Mouse (Mus musculus) spleen, adult 2 months (tissue): ENCODE results near the gene Wdr20. TPM values are rescaled to one million over a fixed set of nuclear protein-coding genes. Genes with fewer than 3 reads are reported as not detected.
A peak's percentile ranks its signal among the peaks of the same experiment; 100 is the strongest.

Experiments used
- DNase-seq, 2 experiments: peaks; one replicate each; pipeline versions ENCODE4 v3.0.0 to v3.0.0-alpha.2; 2012 to 2021; ENCODE audit warnings: low spot score in 2 of 2, low read depth in 1 of 2
- H3K27ac ChIP-seq: fragments of 200-500 bp; 2 replicates; pipeline ENCODE4 v1.5.1; 2012; ENCODE audit warnings: low read length, inconsistent platforms; ENCODE audit not compliant: insufficient read depth
- H3K27me3 ChIP-seq: fragments of 200-500 bp; 2 replicates; pipeline ENCODE4 v1.6.1; 2012; ENCODE audit warnings: mild to moderate bottlenecking, moderate library complexity, low read length, inconsistent platforms; ENCODE audit not compliant: control insufficient read depth, insufficient read depth
- H3K36me3 ChIP-seq: fragments of 200-500 bp; 2 replicates; pipeline ENCODE4 v1.6.1; 2012; ENCODE audit warnings: mild to moderate bottlenecking, low read length, inconsistent platforms; ENCODE audit not compliant: control insufficient read depth, insufficient read depth
- H3K4me1 ChIP-seq: fragments of 200-500 bp; 2 replicates; pipeline ENCODE4 v1.6.1; 2011; ENCODE audit warnings: inconsistent platforms; ENCODE audit not compliant: control insufficient read depth, insufficient read depth, insufficient read length
- H3K4me3 ChIP-seq: fragments of 200-500 bp; 2 replicates; pipeline ENCODE4 v1.5.1; 2011; ENCODE audit warnings: mild to moderate bottlenecking, inconsistent platforms; ENCODE audit not compliant: insufficient read depth, insufficient read length; ENCODE audit errors: extremely low read depth
- CTCF ChIP-seq: fragments of 200-500 bp; IDR thresholded peaks from 2 replicates; pipeline ENCODE4 v1.5.1; 2011; ENCODE audit warnings: mild to moderate bottlenecking, inconsistent platforms; ENCODE audit not compliant: insufficient read depth, insufficient read length, insufficient replicate concordance; ENCODE audit errors: extremely low read depth
- POLR2A ChIP-seq: fragments of 200-500 bp; IDR thresholded peaks from 2 replicates; pipeline ENCODE4 v1.6.1; 2011; ENCODE audit warnings: low read depth, low read length, inconsistent platforms
- WGBS: fragments of 180-500 bp; shearing (Covaris S2); methylation state at CpG from one replicate; pipeline ENCODE4 v1.1.7; 2018; 5-methylcytosine and 5-hydroxymethylcytosine counted together
- polyA plus RNA-seq: library from polyadenylated mRNA; depleted of rRNA; stranded (reverse); fragments of >200 nt; gene quantifications from 2 replicates; pipeline ENCODE4 v1.2.3, GENCODE M21; 2012; rRNA removed

Gene Wdr20
- polyA plus RNA-seq, 1 experiment, result 11.4 TPM

- under 1% methylated on average over 89 of the region's 89 CpGs for WGBS
- Histone ChIP-seq H3K27me3 (0 out of 2 replicates have a peak, but pooled peaks cover 3% of the 10 kb centered on the region), H3K36me3 (no peaks in the 10 kb centered on the region), H3K4me1 (peaks cover 14% of the 10 kb centered on the region; the same call in 1 of the 2 replicates), H3K27ac (peak within 1 kb of the TSS; percentile 69), H3K4me3 (peak within 1 kb of the TSS; percentile 85)
- DNase-seq, result peak in 1 of 2 experiments; percentile 65
- TF ChIP-seq POLR2A (no peak; the same call in 1 of the 2 replicates), CTCF (no peak)
Observed at GRCm38 (mm10) chr12:110850010-110850928, 112.5 kb downstream of the Wdr20 start, which contains the start of gene Zfp839. Gene Zfp839, plus strand, starts transcription at chr12:110850253.

GRCm38 (mm10) chr12:110850929-110851256 lies 113.1 kb downstream of the Wdr20 start:
- Histone ChIP-seq H3K36me3 (peaks cover 1% of the 10 kb centered on the region; the same call in 1 of the 2 replicates), H3K27me3 (0 out of 2 replicates have a peak, but pooled peaks cover 2% of the 10 kb centered on the region), H3K27ac (peak overlapping the region; percentile 69), H3K4me3 (peak overlapping the region; percentile 85), H3K4me1 (peaks cover 20% of the 10 kb centered on the region; the same call in 1 of the 2 replicates)
- TF ChIP-seq POLR2A (no peak), CTCF (no peak)
- WGBS, result 11% methylated on average over 9 of the region's 9 CpGs
- no peak for DNase-seq

GRCm38 (mm10) chr12:110851414-110851813 lies 113.7 kb downstream of the Wdr20 start:
- peak in 1 of 2 experiments; percentile 15 for DNase-seq
- TF ChIP-seq POLR2A (no peak), CTCF (no peak)
- Histone ChIP-seq H3K4me1 (peaks cover 21% of the 10 kb centered on the region; the same call in 1 of the 2 replicates), H3K36me3 (peaks cover 1% of the 10 kb centered on the region; the same call in 1 of the 2 replicates), H3K4me3 (peak overlapping the region; percentile 85; the same call in 1 of the 2 replicates), H3K27ac (peak overlapping the region; percentile 17; the same call in 1 of the 2 replicates), H3K27me3 (no peaks in the 10 kb centered on the region)
- WGBS, result 16% methylated on average over 12 of the region's 12 CpGs

DNA sequence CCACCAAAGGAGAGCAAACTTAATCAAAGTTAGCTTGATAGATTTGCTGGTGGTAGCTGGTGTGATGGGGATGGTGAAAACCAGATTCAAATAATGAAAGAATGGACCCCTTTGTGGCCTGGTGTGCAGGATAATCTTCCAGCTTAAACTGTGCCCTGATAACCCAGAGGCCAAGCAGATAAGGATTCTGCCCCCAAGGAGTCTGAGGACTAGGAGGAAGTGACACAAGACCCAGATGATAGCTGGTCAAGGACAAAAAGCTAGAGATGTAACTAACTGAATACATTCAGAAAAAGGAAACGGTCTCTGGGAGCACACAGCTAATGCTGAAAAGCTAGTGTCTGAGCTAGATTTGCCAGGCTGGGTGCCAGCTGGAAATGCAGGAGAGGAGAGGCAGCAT lies 114.2 kb downstream of the Wdr20 start:
- WGBS, result 62% methylated on average over 1 of the region's 1 CpGs
- Histone ChIP-seq H3K27ac (no peak overlapping the region), H3K27me3 (no peaks in the 10 kb centered on the region), H3K4me3 (no peak overlapping the region), H3K4me1 (peaks cover 21% of the 10 kb centered on the region; the same call in 1 of the 2 replicates), H3K36me3 (peaks cover 1% of the 10 kb centered on the region; the same call in 1 of the 2 replicates)
- no peak for TF ChIP-seq CTCF
- TF ChIP-seq POLR2A, result no peak
- DNase-seq, result no peak

Other genes starting within 250 kb of the Wdr20 start
- gene Dync1h1, start 136.5 kb upstream of the Wdr20 start, polyA plus RNA-seq, result 224 and 235 TPM in 2 replicates
- not detected in 2 replicates for gene 1700001K19Rik, start 55.3 kb upstream of the Wdr20 start, polyA plus RNA-seq
- 38.9 and 40.7 TPM in 2 replicates for gene Hsp90aa1, start 35.2 kb upstream of the Wdr20 start, polyA plus RNA-seq
- 0.32 and 0.35 TPM in 2 replicates for gene Mok, start 103.0 kb downstream of the Wdr20 start, polyA plus RNA-seq
- 5.3 and 5.7 TPM in 2 replicates for gene Zfp839, start 112.3 kb downstream of the Wdr20 start, polyA plus RNA-seq
- 22.9 and 35.8 TPM in 2 replicates for gene Cinp, start 151.2 kb downstream of the Wdr20 start, polyA plus RNA-seq
- 4.0 and 4.1 TPM in 2 replicates for gene Tecpr2, start 151.3 kb downstream of the Wdr20 start, polyA plus RNA-seq
- 21.0 and 25.6 TPM in 2 replicates for gene Ankrd9, start 241.1 kb downstream of the Wdr20 start, polyA plus RNA-seq